Mouse (Mus musculus): ENCODE data around the gene Abca8a. TPM values are rescaled to one million over a fixed set of nuclear protein-coding genes. Genes with fewer than 3 reads are reported as not detected.
A peak's percentile ranks its signal among the peaks of the same experiment; 100 is the strongest.

Gene Abca8a
- total RNA-seq (2021) = 10 to 100 TPM; 34.6 to 43.4 TPM

- DNase-seq = peak in 1 of 2 experiments; percentile 41
- intact Hi-C loops (cut with DNase I) = no loop called here
Observed at GRCm38 (mm10) chr11:110095858-110096257, at the start of gene Abca8a. Gene Abca8a (minus strand): TSS chr11:110095978.

DNA sequence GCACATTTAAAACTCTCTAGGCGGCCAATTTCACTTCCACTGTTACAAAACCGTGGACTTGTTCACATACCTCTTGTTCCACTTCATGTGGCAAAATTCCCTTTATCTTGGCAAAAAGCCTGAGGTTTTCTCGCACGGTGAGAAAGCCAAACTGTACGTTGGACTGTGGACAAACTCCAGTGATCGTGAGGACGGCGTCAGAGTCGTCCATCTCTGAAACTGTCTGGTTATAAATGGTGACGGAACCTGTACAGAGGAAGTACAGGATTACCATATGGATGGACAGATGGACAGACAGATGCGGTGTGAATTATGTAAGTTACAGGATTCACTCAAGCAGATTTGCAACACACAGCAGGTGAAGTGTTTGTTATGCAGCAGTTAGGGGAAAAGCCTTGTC, 49.6 kb upstream of the Abca8a start:
- intact Hi-C loops (cut with DNase I) = no loop called here
- DNase-seq = no peak

GRCm38 (mm10) chr11:110130760-110131159, 35.0 kb upstream of the Abca8a start:
- DNase-seq = peak in 1 of 2 experiments; percentile 6
- intact Hi-C loops (cut with DNase I) = no loop called here

- intact Hi-C loops (cut with DNase I) = loop anchor here (5.0 kb wide), 1 partner anchor 239 kb away; no protein-coding TSS in a partner anchor
- DNase-seq = no peak
Observed at GRCm38 (mm10) chr11:110111137-110111536, 15.4 kb upstream of the Abca8a start.

GRCm38 (mm10) chr11:110101437-110101836, 5.7 kb upstream of the Abca8a start:
- no peak for DNase-seq
- intact Hi-C loops (cut with DNase I) = no loop called here

DNA sequence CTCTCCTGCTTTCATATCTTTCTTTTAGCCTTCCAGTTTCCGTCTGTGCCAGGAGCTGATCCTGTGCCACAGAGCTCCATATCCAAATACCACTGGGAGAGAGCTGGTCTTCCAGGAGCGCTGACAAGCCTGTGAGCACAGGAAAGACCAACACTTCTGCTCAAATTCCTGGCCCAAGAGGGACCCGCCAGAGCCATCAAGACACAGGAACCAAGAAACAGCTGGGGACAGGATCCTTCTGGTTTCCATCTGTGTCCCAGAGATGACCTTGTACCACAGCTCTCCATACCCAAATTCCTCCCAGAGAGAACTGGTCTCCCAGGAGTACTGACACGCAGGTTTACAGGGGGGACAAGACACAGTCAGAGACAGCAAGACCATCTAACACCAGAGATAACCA, 3.1 kb upstream of the Abca8a start:
- intact Hi-C loops (cut with DNase I) = no loop called here
- peak; percentile 17 to 19 for DNase-seq

- DNase-seq = no peak
- intact Hi-C loops (cut with DNase I) = no loop called here
Observed at GRCm38 (mm10) chr11:110097465-110097864, 1.7 kb upstream of the Abca8a start.

DNA sequence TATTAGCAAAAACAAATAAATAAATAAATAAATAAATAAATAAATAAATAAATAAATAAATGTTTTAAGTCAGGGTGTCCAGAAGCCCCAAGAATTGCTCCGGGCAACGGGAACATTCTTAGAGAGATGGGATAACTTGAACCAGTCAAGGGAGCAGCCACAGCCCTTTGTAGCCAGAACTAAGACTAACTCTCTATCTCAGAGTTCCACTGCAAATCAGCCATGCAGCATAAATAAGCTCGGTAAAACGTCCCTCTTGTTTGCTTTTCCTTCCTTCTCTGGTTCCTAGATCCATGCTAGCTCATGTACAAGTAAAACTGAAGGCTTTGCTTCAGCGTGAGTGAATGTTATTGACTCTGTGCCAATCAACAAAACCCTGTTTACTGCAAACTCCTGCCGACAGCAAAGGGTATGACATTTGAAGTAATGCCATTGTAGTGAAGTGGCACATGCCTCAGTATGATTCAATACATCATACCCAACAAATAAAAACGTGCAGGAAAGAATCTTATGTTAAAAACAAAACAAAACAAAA, 865 bp downstream of the Abca8a start:
- intact Hi-C loops (cut with DNase I) = no loop called here
- DNase-seq = peak in 1 of 2 experiments; percentile 26

GRCm38 (mm10) chr11:110094236-110094635, 1.5 kb downstream of the Abca8a start:
- intact Hi-C loops (cut with DNase I) = no loop called here
- DNase-seq = peak in 1 of 2 experiments; percentile 30

GRCm38 (mm10) chr11:110091328-110091727, 4.5 kb downstream of the Abca8a start:
- no peak for DNase-seq
- intact Hi-C loops (cut with DNase I) = no loop called here

DNA sequence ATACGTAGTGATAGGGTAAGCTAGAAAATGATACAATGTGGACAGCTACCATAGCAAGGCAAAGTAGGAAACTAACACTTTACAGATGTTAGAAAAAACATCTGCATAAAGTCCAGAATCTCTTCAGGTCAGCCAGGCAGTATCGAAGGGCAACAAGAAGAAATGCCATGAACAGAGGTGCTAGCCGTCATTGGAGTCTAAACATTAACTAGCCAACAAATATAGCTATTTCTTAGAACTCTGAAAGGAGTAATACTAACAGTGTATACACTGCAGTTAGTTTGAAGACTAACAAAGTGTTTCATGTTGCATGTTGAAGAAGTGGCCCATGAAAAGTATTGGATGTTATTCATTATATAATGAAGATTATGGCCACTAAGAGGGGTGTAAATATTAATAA, 23.6 kb downstream of the Abca8a start:
- intact Hi-C loops (cut with DNase I) = no loop called here
- no peak for DNase-seq

DNA sequence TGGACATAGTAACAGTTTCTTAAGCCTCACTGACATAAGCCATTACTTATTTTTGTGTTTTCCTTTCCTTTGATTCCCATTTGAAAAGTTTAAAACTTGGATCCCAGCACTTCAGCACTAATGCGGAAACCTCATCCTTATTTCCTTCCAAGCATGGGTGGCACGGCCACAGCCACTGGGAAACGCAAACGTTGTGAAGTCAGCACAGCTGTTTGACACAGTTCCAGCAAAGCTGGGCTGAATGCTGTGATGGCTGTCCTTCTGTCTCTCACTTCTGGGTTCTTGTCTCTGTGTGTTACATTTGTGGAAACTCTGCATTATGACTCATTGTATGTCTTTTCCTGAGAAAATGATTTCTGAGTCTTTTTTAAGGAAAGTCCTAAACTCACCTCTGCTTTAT, 34.7 kb downstream of the Abca8a start:
- intact Hi-C loops (cut with DNase I) = no loop called here
- peak; percentile 5 to 14 for DNase-seq

DNA sequence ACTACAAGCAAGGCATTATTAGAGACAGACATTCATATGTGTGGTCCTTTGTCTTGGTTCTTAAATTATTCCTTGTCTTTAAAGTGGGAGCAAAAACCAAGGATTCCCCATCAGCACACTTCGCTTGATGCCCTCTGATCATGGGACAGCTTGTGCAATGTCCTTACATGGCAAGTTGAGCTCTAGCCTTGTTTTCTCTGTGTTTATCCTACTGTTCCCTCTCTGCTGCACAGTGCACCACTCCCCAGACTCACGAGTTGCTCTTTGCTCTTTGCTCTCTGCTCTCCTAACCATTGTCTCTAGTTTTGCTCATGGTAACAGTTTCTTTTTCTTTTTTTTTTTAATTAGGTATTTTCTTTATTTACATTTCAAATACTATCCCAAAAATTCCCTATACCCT, 35.7 kb downstream of the Abca8a start:
- no peak for DNase-seq
- intact Hi-C loops (cut with DNase I) = no loop called here

DNA sequence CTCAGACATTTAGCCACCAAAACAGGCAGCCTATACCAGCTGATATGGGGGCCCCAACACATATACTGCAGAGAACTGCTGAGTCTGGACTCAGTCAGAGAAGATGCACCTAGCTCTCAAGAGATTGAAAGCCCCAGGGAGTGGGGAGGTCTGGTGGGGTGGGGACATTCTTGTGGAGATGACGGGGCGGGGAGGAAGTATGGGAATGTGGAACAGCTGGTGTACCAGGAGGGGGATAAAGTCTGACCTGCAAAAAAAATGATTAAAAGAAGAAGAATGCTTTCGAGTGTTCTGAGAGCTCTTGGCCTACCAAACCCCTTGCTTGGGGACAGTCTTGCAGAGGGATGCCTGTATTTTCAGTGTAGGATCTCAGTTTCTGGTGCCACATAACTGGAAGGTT, 42.1 kb downstream of the Abca8a start:
- no peak for DNase-seq
- intact Hi-C loops (cut with DNase I) = no loop called here

- no peak for DNase-seq
- intact Hi-C loops (cut with DNase I) = no loop called here
Observed at GRCm38 (mm10) chr11:110037795-110038194, 58.0 kb downstream of the Abca8a start.

- intact Hi-C loops (cut with DNase I) = no loop called here
- DNase-seq = peak; percentile 13 to 33
Observed at GRCm38 (mm10) chr11:110028913-110029695, 66.7 kb downstream of the Abca8a start.

DNA sequence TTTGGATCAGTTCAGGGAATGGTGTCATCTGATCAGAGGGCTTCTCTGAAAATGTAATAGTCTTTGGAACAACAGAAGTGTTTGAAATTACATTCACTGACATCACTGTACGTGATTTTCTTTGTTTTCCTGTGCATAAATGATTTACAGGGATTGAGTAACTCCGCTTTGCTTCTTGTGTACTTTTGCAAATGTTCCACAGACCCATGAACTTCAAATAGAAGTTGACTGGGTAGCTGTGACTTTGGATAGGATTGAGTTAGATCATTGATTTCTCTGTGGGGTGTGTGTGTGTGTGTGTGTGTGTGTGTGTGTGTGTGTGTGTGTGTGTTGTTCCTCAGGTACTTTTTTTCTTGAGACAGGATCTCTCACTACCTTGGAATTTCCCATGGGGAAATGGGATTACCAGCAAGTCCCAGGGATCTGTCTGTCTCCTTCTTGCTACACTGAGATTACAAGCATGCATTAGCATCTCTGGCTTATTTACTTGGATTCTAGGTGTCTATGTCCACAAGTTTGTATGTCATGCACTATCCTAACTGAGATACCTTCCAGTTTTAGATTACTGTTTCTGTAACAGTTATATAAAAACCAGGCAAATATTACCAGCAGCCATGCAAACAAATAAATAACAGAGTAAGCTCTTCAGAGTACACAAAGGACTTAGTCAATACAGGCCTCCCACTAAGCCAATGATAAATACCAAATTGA, 84.8 kb downstream of the Abca8a start:
- no peak for DNase-seq
- intact Hi-C loops (cut with DNase I) = no loop called here

GRCm38 (mm10) chr11:109995624-109996023, 100.2 kb downstream of the Abca8a start, which contains the start of gene Abca8b:
Gene Abca8b (minus strand): TSS chr11:109995845.
- intact Hi-C loops (cut with DNase I) = no loop called here
- DNase-seq = peak; percentile 74 to 78

- DNase-seq = peak; percentile 15 to 47
- intact Hi-C loops (cut with DNase I) = no loop called here
Observed at GRCm38 (mm10) chr11:109995013-109995412, 100.8 kb downstream of the Abca8a start.

GRCm38 (mm10) chr11:109994014-109994413, 101.8 kb downstream of the Abca8a start:
- intact Hi-C loops (cut with DNase I) = loop anchor here (5.0 kb wide), 1 partner anchor 107 kb away; no protein-coding TSS in a partner anchor
- DNase-seq = no peak

DNA sequence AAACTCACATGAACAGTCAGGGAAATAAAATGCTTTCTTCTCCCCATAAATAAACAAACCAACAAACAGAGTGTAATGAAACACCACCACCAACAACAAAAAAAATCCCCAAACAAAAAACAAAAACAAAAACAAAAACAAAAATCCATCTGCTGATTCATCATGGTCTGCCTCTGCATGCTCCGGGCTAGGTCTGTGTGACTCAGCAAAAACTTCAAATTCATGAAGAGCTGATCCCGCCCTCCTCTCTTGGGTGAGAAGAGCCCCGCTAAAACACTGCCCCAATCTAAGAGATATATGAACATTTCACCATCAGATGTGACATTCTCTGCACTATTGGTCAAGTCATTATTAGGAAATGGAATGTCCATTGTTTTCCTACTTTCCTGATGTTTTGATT, 104.5 kb downstream of the Abca8a start:
- DNase-seq = no peak
- intact Hi-C loops (cut with DNase I) = loop anchor here (5.0 kb wide), 1 partner anchor 104 kb away; no protein-coding TSS in a partner anchor

Data from heart, postnatal 36 days (tissue).